Mouse (Mus musculus): ENCODE measurements around the gene Tmem86a.

DNA sequence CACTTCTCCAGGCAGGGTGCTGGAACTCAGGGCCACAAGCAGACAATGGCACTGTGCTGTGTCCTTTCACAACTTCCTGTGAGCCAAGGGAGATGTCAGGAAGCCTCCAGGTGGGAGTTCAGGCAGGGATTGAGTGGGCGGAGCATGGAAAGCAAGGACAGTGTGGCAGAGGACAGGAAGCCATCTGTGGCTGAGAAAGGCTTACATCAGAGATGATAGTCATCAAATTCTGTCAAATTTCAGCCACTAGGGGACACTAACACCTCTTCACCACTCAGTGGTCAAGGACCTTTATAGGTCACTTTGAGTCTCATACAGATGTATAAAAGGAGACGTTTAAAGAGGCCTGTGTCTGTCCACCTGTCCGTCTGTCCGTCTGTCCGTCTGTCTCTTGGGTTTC, 22.1 kb downstream of the Tmem86a start:
- TF ChIP-seq CTCF (IDR thresholded peaks at IDR 0.05; ENCODE audit: borderline replicate concordance, insufficient read depth, low read depth, low read length): 0 out of 2 replicates have a peak, but pooled peaks have one; percentile 4
- TF ChIP-seq POLR2A (IDR thresholded peaks at IDR 0.05; ENCODE audit: borderline replicate concordance, insufficient read depth, low read length): no peak
